Mouse (Mus musculus) cerebellum, postnatal 36 days (tissue): ENCODE data around the gene 1700020D05Rik.

ENCODE experiments used
- DNase-seq, 2 experiments: peaks; one replicate each; pipeline ENCODE4 v3.0.0; 2021 to 2022; ENCODE audit warnings: mixed read lengths in 2 of 2

The 1700020D05Rik gene

GRCm38 (mm10) chr19:5503687-5504086 is at the start of gene 1700020D05Rik:
Gene 1700020D05Rik, minus strand, starts transcription at chr19:5503787.
- no peak for DNase-seq

GRCm38 (mm10) chr19:5547471-5548056 is 44.0 kb upstream of the 1700020D05Rik start:
- no peak for DNase-seq

GRCm38 (mm10) chr19:5544031-5544430 is 40.4 kb upstream of the 1700020D05Rik start:
- no peak for DNase-seq

- DNase-seq, result no peak
Observed at GRCm38 (mm10) chr19:5543362-5543761, 39.8 kb upstream of the 1700020D05Rik start.

GRCm38 (mm10) chr19:5538786-5539185 is 35.2 kb upstream of the 1700020D05Rik start:
- DNase-seq, result no peak

GRCm38 (mm10) chr19:5532520-5532919 is 28.9 kb upstream of the 1700020D05Rik start:
- no peak for DNase-seq

GRCm38 (mm10) chr19:5530138-5530524 is 26.5 kb upstream of the 1700020D05Rik start:
- DNase-seq, result no peak

GRCm38 (mm10) chr19:5529325-5530137 is 25.9 kb upstream of the 1700020D05Rik start:
- DNase-seq, result peak; percentile 98 to 99

- DNase-seq, result no peak
Observed at GRCm38 (mm10) chr19:5525204-5525603, 21.6 kb upstream of the 1700020D05Rik start.

GRCm38 (mm10) chr19:5518721-5519120 is 15.1 kb upstream of the 1700020D05Rik start:
- no peak for DNase-seq

- DNase-seq, result no peak
Observed at GRCm38 (mm10) chr19:5516906-5517505, 13.4 kb upstream of the 1700020D05Rik start.

GRCm38 (mm10) chr19:5515840-5516777 is 12.5 kb upstream of the 1700020D05Rik start:
- no peak for DNase-seq

- DNase-seq, result no peak
Observed at GRCm38 (mm10) chr19:5513005-5513349, 9.4 kb upstream of the 1700020D05Rik start.

GRCm38 (mm10) chr19:5512091-5513004 is 8.8 kb upstream of the 1700020D05Rik start:
- no peak for DNase-seq

- no peak for DNase-seq
Observed at GRCm38 (mm10) chr19:5511074-5511632, 7.6 kb upstream of the 1700020D05Rik start.

- DNase-seq, result peak; percentile 97 to 98
Observed at GRCm38 (mm10) chr19:5510031-5511026, 6.7 kb upstream of the 1700020D05Rik start, which contains the start of gene Snx32. Gene Snx32, minus strand, starts transcription at chr19:5510538.

- DNase-seq, result no peak
Observed at GRCm38 (mm10) chr19:5500330-5500875, 3.2 kb downstream of the 1700020D05Rik start.

- DNase-seq, result no peak
Observed at GRCm38 (mm10) chr19:5496052-5496370, 7.6 kb downstream of the 1700020D05Rik start.

GRCm38 (mm10) chr19:5495353-5496051 is 8.1 kb downstream of the 1700020D05Rik start:
- DNase-seq, result peak in 1 of 2 experiments; percentile 2
